Mouse (Mus musculus): ENCODE results near the gene Bcl9l.

DNA sequence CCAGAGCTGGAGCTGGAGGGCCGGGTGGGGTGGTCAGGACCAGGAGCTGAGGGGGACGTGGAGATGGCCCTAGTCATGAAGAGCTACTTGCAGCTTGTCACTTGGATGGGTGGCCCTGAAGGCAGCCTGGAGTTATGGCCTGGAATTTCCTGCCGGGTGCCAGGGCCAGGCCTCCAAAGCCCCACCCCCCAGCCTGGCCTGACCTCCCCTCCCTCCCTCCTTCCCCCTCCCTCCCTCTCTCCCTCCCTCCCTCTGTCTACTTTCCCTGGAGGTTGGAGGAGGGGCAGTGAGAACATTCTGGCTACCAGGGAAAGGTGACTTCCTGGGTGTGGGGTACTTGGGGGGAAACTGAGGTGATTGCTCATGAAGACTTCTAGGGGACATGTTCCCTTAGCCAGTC, 3.7 kb downstream of the Bcl9l start:
- TF ChIP-seq CTCF (IDR thresholded peaks at IDR 0.05), result no peak
- no peak for TF ChIP-seq EP300 (IDR thresholded peaks at IDR 0.05)
